In the genomic region with DNA sequence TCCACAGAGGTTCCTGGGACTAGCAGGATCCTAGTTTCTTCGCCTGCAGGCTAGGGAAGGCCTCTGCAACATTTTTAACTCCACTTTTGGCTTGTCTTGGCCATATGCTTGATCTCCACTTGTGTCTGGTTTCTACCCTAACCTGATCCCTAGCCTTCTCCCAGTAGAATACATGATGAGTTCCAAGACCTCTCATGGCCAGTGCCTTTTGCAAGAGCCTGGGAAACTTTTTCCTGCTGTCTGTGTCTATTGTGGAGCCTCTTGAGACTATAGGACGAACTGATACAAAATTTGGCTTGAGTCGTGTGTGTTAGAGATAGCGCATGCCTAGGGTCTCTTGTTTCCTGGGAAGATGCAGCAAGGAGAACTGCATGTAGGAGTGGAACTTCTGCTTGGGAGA, we compare ENCODE assay signal across 25 mouse cellular contexts.
DNase-seq lines count a peak whose midpoint lies in the region; ATAC-seq and TF ChIP-seq lines count a peak whose summit lies in the region.
"Had no signal": no experiment of that assay in that cellular context is flagged by ENCODE, and none has a peak within 500 bp of the region (broad histone marks: within the 10 kb centered on the region; RNA-seq: fewer than 3 reads in every experiment).

No protein-coding gene starts in this region.

- no peak for TF ChIP-seq EP300 in liver, postnatal 0 days (IDR thresholded peaks at IDR 0.05; ENCODE audit: low read depth)

- 80% methylated on average over 4 of the region's 4 CpGs for WGBS in forebrain, embryonic 11.5 days
- WGBS in forebrain, embryonic 15.5 days, result 80% methylated on average over 4 of the region's 4 CpGs
- WGBS in liver, embryonic 11.5 days, result 65% methylated on average over 4 of the region's 4 CpGs
- 70% methylated on average over 4 of the region's 4 CpGs for WGBS in liver, postnatal 0 days (ENCODE audit: insufficient replicate concordance)
- WGBS in midbrain, embryonic 11.5 days, result 74% methylated on average over 4 of the region's 4 CpGs
- WGBS in heart, embryonic 12.5 days, result 58% methylated on average over 4 of the region's 4 CpGs

- DNase-seq in forebrain, embryonic 11.5 days (ENCODE audit: low spot score), result no peak
- DNase-seq in liver, embryonic 11.5 days (ENCODE audit: low spot score), result peak; percentile 22
- DNase-seq in liver, postnatal 0 days, result no peak
- DNase-seq in midbrain, embryonic 11.5 days (ENCODE audit: low spot score, missing footprints), result peak; percentile 61
- DNase-seq in frontal cortex, postnatal 25 days (ENCODE audit: low spot score in 2 of 2), result no peak
- DNase-seq in embryo, embryonic 9.5 days (ENCODE audit: extremely low spot score), result no peak
- DNase-seq: adrenal gland, postnatal 14 days; cerebellum, adult 8-10 months; cerebellum, postnatal 36 days; gastrocnemius, postnatal 14 days; heart, adult 2 months; heart, postnatal 4 days; kidney, adult 8-10 months; kidney, postnatal 10 days; lung, postnatal 36 days; retina, postnatal 1 day; right cerebral cortex, postnatal 25 days; spleen, adult 18-20 months had no signal

- no peak overlapping the region for H3K4me3 ChIP-seq in forebrain, embryonic 11.5 days (ENCODE audit: low read depth, low read length)
- no peak overlapping the region for H3K4me3 ChIP-seq in forebrain, embryonic 15.5 days
- no peak overlapping the region for H3K4me3 ChIP-seq in liver, embryonic 11.5 days (ENCODE audit: low read depth, low read length)
- no peak overlapping the region for H3K4me3 ChIP-seq in liver, postnatal 0 days (ENCODE audit: low read depth, low read length)
- no peak overlapping the region for H3K4me3 ChIP-seq in midbrain, embryonic 11.5 days (ENCODE audit: low read depth, low read length)
- no peak overlapping the region for H3K4me3 ChIP-seq in heart, embryonic 12.5 days
- H3K4me3 ChIP-seq: heart, adult 2 months; heart, embryonic 15.5 days; lung, embryonic 15.5 days; megakaryocyte, embryonic 14.5 days; neural tube, embryonic 12.5 days had no signal

- H3K4me1 ChIP-seq in forebrain, embryonic 11.5 days (replicated peaks; ENCODE audit: control insufficient read depth, insufficient read depth, low read length), result peaks cover 17% of the 10 kb centered on the region
- H3K4me1 ChIP-seq in forebrain, embryonic 15.5 days, result peaks cover 15% of the 10 kb centered on the region
- 0 out of 2 replicates have a peak, but pooled peaks cover 3% of the 10 kb centered on the region for H3K4me1 ChIP-seq in liver, embryonic 11.5 days (replicated peaks; ENCODE audit: control insufficient read depth, insufficient read depth, low read length)
- H3K4me1 ChIP-seq in liver, postnatal 0 days (ENCODE audit: insufficient read depth), result no peaks in the 10 kb centered on the region
- peaks cover 12% of the 10 kb centered on the region for H3K4me1 ChIP-seq in midbrain, embryonic 11.5 days (ENCODE audit: control insufficient read depth, insufficient read depth, low read length)
- peaks cover 18% of the 10 kb centered on the region for H3K4me1 ChIP-seq in heart, embryonic 12.5 days (replicated peaks)
- H3K4me1 ChIP-seq: lung, embryonic 15.5 days; megakaryocyte, embryonic 14.5 days had no signal

- ATAC-seq in forebrain, embryonic 11.5 days (replicated peaks; ENCODE audit: low FRiP score), result no peak
- no peak for ATAC-seq in forebrain, embryonic 15.5 days (replicated peaks)
- no peak for ATAC-seq in liver, embryonic 11.5 days (replicated peaks; ENCODE audit: low FRiP score)
- ATAC-seq in liver, postnatal 0 days, result no peak
- ATAC-seq in midbrain, embryonic 11.5 days (ENCODE audit: low FRiP score), result no peak
- no peak for ATAC-seq in heart, embryonic 12.5 days (ENCODE audit: insufficient number of reproducible peaks, low FRiP score)

- H3K4me2 ChIP-seq in forebrain, embryonic 11.5 days (ENCODE audit: low read depth, low read length, severe bottlenecking), result no peak overlapping the region
- no peak overlapping the region for H3K4me2 ChIP-seq in forebrain, embryonic 15.5 days (replicated peaks)
- no peak overlapping the region for H3K4me2 ChIP-seq in liver, embryonic 11.5 days
- H3K4me2 ChIP-seq in liver, postnatal 0 days (ENCODE audit: low read depth, low read length), result no peak overlapping the region
- H3K4me2 ChIP-seq in midbrain, embryonic 11.5 days, result no peak overlapping the region
- no peak overlapping the region for H3K4me2 ChIP-seq in heart, embryonic 12.5 days
- H3K4me2 ChIP-seq: heart, embryonic 15.5 days; lung, embryonic 15.5 days had no signal

- no peaks in the 10 kb centered on the region for H3K27me3 ChIP-seq in forebrain, embryonic 11.5 days (ENCODE audit: control insufficient read depth, insufficient read depth, low read length)
- H3K27me3 ChIP-seq in forebrain, embryonic 15.5 days, result no peaks in the 10 kb centered on the region
- no peaks in the 10 kb centered on the region for H3K27me3 ChIP-seq in liver, embryonic 11.5 days (replicated peaks; ENCODE audit: control insufficient read depth, insufficient read depth, low read length)
- H3K27me3 ChIP-seq in liver, postnatal 0 days (ENCODE audit: insufficient read depth, low read length), result no peaks in the 10 kb centered on the region
- no peaks in the 10 kb centered on the region for H3K27me3 ChIP-seq in midbrain, embryonic 11.5 days (ENCODE audit: control insufficient read depth, insufficient read depth, low read length)
- no peaks in the 10 kb centered on the region for H3K27me3 ChIP-seq in heart, embryonic 12.5 days (replicated peaks)
- H3K27me3 ChIP-seq: heart, embryonic 15.5 days; lung, embryonic 15.5 days; neural tube, embryonic 12.5 days had no signal

- peak overlapping the region; percentile 18; the same call in 1 of the 2 replicates for H3K27ac ChIP-seq in forebrain, embryonic 11.5 days (ENCODE audit: low read depth, low read length)
- no peak overlapping the region; the same call in 1 of the 2 replicates for H3K27ac ChIP-seq in forebrain, embryonic 15.5 days (replicated peaks)
- H3K27ac ChIP-seq in liver, embryonic 11.5 days (ENCODE audit: low read depth, low read length), result no peak overlapping the region
- no peak overlapping the region for H3K27ac ChIP-seq in liver, postnatal 0 days (ENCODE audit: low read depth)
- peak overlapping the region; percentile 44; the same call in 1 of the 2 replicates for H3K27ac ChIP-seq in midbrain, embryonic 11.5 days (ENCODE audit: low read depth, low read length)
- H3K27ac ChIP-seq in heart, embryonic 12.5 days (ENCODE audit: poor library complexity, severe bottlenecking), result no peak overlapping the region
- H3K27ac ChIP-seq: heart, adult 2 months; heart, embryonic 15.5 days; liver, embryonic 14.5 days; lung, embryonic 15.5 days; neural tube, embryonic 12.5 days had no signal

- no peaks in the 10 kb centered on the region for H3K9me3 ChIP-seq in forebrain, embryonic 11.5 days (ENCODE audit: control insufficient read depth, low read length)
- no peaks in the 10 kb centered on the region for H3K9me3 ChIP-seq in forebrain, embryonic 15.5 days
- no peaks in the 10 kb centered on the region for H3K9me3 ChIP-seq in liver, embryonic 11.5 days (ENCODE audit: control insufficient read depth, low read length)
- no peaks in the 10 kb centered on the region for H3K9me3 ChIP-seq in liver, postnatal 0 days (ENCODE audit: low read length)
- no peaks in the 10 kb centered on the region for H3K9me3 ChIP-seq in midbrain, embryonic 11.5 days (ENCODE audit: control insufficient read depth, low read length)
- H3K9me3 ChIP-seq in heart, embryonic 12.5 days (replicated peaks), result no peaks in the 10 kb centered on the region
- H3K9me3 ChIP-seq: heart, embryonic 15.5 days; lung, embryonic 15.5 days; megakaryocyte, embryonic 14.5 days; neural tube, embryonic 12.5 days had no signal

- TF ChIP-seq CTCF in liver, postnatal 0 days (IDR thresholded peaks at IDR 0.05; ENCODE audit: low read depth), result no peak

- H3K36me3 ChIP-seq in forebrain, embryonic 11.5 days (ENCODE audit: control insufficient read depth, insufficient read depth, low read length), result no peaks in the 10 kb centered on the region
- H3K36me3 ChIP-seq in forebrain, embryonic 15.5 days, result no peaks in the 10 kb centered on the region
- H3K36me3 ChIP-seq in liver, embryonic 11.5 days (ENCODE audit: control insufficient read depth, insufficient read depth, low read length), result no peaks in the 10 kb centered on the region
- H3K36me3 ChIP-seq in liver, postnatal 0 days (replicated peaks; ENCODE audit: insufficient read depth, low read length), result no peaks in the 10 kb centered on the region
- no peaks in the 10 kb centered on the region for H3K36me3 ChIP-seq in midbrain, embryonic 11.5 days (ENCODE audit: control insufficient read depth, insufficient read depth, low read length)
- no peaks in the 10 kb centered on the region for H3K36me3 ChIP-seq in heart, embryonic 12.5 days
- H3K36me3 ChIP-seq: heart, embryonic 15.5 days; lung, embryonic 15.5 days; neural tube, embryonic 12.5 days had no signal

- H3K9ac ChIP-seq in forebrain, embryonic 11.5 days (ENCODE audit: low read length), result no peak overlapping the region
- no peak overlapping the region for H3K9ac ChIP-seq in forebrain, embryonic 15.5 days (replicated peaks)
- no peak overlapping the region for H3K9ac ChIP-seq in liver, embryonic 11.5 days (ENCODE audit: low read depth, low read length)
- no peak overlapping the region for H3K9ac ChIP-seq in liver, postnatal 0 days (replicated peaks)
- no peak overlapping the region for H3K9ac ChIP-seq in midbrain, embryonic 11.5 days (ENCODE audit: low read length)
- H3K9ac ChIP-seq in heart, embryonic 12.5 days, result no peak overlapping the region
- H3K9ac ChIP-seq: heart, embryonic 15.5 days; liver, embryonic 14.5 days; lung, embryonic 15.5 days; neural tube, embryonic 12.5 days had no signal

Comparison
In these comparisons a context has a peak if more than half of its experiments do, and no peak if none do; other contexts are left out.
1. DNase-seq: peak in liver, embryonic 11.5 days (single experiment) and midbrain, embryonic 11.5 days (single experiment); none in forebrain, embryonic 11.5 days (single experiment), liver, postnatal 0 days (single experiment), frontal cortex, postnatal 25 days (0 of 2) and embryo, embryonic 9.5 days (single experiment).
2. H3K27ac ChIP-seq: peak in forebrain, embryonic 11.5 days (single experiment) and midbrain, embryonic 11.5 days (single experiment); none in forebrain, embryonic 15.5 days (single experiment), liver, embryonic 11.5 days (single experiment), liver, postnatal 0 days (single experiment) and heart, embryonic 12.5 days (single experiment).